Mouse (Mus musculus): ENCODE measurements around the gene Grem1.

The Grem1 gene

DNA sequence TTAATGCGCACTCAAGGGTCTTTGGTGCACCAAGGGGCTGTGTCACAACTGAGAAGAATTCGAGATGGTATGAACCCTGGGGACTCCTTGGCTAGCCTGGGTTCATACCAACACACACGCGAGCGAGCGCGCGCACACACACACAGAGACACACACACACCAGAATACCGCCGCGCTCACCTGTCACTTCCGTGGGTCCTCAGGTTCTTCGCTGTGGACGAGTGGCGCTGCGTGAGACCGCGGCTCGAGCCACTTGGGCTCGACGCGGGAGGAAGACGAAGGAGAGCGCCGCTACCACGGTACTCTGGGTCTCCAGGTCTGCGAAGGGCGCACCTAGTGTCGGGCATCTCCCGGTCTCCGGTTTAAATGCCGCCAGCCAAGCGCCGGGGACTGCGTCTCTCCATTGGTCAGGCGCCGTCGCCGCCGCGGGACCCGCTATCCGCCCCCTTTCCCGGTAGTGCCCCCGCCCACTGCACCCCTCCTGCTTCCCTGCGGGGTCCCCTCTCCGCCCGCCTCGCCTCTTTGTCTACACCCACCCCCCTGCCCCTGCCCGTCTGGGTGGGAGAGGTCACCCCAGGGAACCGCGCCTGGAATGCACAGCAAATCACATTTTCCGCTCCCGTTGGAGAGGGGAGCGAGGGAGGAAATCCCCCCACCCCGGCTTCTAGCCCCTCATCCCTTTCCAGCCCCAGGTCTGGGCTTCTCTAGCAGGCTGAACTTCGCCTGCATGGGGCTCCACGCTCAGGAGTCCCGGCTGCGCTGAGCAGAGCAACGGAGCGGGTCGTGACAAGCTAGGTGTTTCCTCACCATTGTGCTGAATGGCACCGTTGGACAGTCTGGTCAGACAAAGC, at the start of gene Grem1:
Grem1 (minus strand) TSS at position 336 of the 851 bp plus-strand sequence.
- DNase-seq = peak; percentile 8

- DNase-seq = peak; percentile 58
Measured at GRCm38 (mm10) chr2:113807640-113808039, 49.2 kb upstream of the Grem1 start.

DNA sequence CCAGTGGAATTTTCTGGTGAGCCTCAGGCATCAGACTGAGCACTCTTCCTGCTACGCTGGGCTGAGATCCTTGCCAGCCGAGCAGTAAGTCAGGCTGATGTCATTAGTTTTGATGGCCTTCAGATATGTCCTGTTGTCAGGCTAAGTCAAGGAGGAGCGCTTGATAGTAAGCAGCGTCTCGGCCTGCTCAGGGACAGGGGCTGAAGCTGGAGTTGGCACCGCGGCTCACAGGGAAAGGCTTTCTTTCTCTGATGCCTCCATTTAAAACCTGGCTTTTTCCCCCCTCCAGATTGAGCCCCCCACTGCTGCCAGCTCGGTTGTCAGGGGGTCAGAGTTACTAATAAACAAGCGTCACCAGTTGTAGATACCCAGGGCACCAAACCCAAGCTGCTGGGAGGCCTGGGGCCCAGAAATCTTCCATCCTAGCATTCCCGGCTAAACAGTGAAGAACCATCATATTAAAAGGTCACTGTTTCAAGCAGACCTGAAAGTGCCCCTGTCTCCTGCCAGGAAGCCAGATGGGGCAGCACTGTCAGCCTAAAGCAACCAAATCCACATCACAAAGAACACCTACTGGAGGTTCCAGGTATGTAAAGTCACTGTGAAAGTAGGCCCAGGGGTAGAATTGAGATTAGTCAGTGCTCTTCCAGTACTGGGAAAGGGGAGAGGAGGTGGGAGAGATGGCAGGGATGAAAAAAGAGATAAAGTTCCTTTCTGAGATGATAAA, 48.6 kb upstream of the Grem1 start:
- peak; percentile 50 for DNase-seq

GRCm38 (mm10) chr2:113805765-113806164, 47.3 kb upstream of the Grem1 start:
- no peak for DNase-seq

- peak; percentile 74 for DNase-seq
Measured at GRCm38 (mm10) chr2:113803753-113804152, 45.3 kb upstream of the Grem1 start.

GRCm38 (mm10) chr2:113800846-113801245, 42.4 kb upstream of the Grem1 start:
- no peak for DNase-seq

GRCm38 (mm10) chr2:113798605-113799004, 40.2 kb upstream of the Grem1 start:
- no peak for DNase-seq

- DNase-seq = no peak
Measured at GRCm38 (mm10) chr2:113795186-113795585, 36.7 kb upstream of the Grem1 start.

DNA sequence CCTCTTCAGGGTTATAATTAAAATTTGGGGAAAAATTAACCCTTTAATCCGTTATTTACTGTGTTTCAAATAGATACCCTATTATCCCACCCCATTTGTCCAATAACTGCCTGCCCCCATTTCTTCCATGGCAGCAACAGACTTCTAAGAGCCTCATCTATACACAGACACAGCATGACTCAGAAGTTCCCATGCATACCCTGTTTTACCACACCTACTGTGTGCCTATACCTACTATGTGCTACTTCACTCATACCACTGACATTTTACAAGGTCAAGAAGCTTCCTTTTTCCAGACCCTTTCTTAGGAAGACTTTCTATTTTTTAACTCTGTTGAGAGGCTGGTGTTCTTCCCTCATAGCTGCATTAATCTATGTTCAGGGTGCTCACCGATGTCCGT, 35.1 kb upstream of the Grem1 start:
- DNase-seq = no peak

DNA sequence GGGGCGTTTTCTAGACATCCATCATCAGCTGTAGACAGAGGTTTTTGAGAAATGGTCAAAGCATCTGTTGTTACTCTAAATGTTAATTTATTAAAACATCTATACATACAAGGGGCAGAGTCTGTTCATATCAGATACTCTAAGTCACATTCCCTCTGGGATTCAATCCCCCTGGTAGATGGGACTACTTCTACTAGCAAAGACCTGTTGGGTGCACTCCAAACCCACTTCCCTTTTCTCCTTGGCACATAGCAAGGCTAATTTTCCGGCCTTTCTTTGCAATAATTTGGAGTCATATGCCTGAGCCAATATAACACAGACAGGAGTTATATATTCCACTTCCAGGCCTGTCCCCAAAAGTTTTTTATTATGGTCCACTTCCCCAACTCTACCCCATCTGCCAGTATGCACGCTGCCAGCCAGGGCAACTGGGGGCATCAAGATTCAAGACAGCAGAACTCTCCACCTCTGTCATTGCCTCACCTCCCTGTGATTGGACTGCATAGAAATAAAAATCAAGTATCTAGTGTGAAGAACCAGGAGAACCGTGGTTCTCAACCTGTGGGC, 30.5 kb upstream of the Grem1 start:
- no peak for DNase-seq

DNA sequence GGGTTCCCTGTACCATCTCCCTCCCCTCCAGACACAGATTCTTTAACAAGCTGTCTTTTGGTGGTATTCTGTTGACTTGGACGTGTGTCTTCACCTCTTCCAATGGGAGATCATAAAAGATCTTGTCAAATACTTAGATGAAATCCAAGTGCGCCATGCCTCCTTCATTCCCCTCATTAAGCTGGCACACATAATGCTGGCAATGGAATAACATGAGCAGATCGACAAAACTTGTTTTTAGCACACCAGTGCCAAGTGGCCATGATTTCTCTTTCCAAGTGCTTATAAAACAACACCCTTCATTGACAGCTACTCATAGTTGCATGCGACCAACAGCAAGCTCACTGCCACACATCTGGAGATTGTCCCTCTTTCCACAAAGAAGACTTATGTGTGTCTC, 29.4 kb upstream of the Grem1 start:
- DNase-seq = no peak

DNA sequence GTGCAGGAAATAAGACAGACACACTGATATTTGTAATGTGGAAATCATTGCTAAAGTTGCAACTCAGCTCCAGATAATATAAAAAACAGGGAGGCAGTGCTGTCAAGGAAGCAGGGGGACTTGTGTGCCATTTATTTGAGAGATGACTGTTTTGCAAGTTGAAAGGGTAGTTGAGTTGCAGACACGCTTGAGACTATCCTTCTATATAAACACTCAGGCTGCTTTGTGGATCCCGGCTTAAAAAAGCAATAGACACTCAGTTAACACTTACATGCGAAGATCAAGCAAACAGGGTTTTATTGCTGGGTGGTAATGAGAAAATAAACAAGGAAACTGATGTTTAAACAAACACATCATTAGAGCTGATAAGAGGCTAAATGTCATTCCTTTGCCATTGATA, 26.4 kb upstream of the Grem1 start:
- no peak for DNase-seq

DNA sequence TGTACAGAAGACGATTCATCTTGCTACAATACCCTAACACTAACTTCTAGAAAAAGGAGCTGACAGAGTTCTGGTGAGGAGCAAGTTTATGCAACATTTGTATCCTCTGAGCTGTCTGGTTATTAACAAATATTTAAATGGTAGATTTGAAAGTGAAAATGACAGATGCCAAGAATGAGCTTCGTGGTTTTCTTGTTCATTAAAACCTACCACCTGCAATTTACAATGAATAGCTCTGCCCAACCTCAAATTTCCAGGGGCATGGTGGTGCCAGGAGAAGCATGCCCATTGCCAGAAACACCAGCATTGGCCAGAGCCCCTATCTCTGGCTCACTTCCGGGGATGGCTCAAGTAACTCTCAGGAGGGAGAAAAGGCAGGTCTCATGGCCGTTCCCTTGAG, 23.1 kb upstream of the Grem1 start:
- no peak for DNase-seq

DNA sequence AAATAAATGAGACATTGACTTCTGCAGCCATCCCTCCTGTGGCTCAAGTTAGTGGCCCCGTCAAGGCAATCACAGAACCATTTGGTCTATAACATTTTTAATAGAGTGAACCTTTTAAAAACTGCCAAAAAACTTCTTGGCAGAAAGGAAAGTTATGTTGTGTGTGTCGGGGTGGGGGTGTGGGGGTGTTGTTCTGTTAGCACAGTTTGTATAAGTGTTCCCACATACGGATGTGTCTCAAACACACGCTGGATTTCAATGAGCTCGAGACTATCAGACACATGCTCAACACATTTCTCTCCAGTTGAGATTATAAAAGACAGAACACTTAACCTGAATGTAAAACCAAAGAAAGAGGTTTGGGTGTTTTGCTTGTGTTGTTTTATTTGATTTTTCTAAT, 22.7 kb upstream of the Grem1 start:
- DNase-seq = no peak

- no peak for DNase-seq
Measured at GRCm38 (mm10) chr2:113779336-113779735, 20.9 kb upstream of the Grem1 start.

DNA sequence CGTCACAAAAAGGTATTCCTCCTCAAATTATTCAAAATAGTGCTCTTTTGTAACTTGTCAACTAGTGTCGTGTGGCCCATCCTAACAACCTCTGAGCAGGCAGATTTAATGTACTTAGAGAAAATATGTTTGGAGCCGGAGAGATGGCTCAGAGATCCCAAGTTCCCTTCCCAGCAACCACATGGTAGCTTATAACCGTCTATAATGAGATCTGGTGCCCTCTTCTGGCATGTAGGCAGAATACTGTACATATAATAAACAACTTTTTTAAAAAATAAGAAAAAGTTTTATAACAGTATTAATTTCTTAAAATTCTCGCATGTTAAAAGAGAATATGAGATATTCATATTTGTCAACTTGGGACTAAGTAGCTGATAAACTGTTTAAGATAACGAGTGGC, 19.6 kb upstream of the Grem1 start:
- DNase-seq = no peak

- no peak for DNase-seq
Measured at GRCm38 (mm10) chr2:113776297-113776696, 17.9 kb upstream of the Grem1 start.

DNA sequence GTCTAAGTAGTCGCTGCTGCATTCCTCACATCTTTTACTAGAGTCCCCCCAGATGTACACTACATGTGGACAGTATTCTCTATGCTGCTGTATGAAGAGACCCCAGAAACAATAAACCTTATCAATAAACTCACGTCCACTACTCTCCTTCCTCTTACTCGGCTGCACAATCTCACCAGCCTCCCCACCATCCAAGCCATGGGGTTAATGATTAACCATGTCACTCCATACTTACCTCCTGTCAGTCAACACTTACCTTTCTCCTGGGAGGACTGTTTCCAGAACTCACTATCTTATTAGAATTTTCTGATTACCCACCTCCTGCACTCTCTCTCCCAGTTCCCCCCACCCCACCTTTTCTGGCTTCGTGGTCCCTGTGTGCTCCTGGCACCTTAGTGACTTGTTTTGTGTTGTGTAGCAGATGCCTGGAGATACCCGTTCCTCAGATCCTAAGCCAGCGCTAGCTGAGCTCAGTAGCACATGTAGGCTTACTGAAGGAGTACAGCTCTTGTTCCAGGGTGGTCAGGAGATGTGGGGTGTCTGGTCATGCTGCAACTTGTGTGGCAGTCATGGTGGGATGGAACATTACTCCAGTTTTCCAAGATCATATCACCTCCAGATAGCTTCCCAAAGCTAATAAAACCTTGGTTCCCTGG, 15.8 kb upstream of the Grem1 start:
- DNase-seq = no peak

GRCm38 (mm10) chr2:113768541-113769303, 10.3 kb upstream of the Grem1 start:
- no peak for DNase-seq

DNA sequence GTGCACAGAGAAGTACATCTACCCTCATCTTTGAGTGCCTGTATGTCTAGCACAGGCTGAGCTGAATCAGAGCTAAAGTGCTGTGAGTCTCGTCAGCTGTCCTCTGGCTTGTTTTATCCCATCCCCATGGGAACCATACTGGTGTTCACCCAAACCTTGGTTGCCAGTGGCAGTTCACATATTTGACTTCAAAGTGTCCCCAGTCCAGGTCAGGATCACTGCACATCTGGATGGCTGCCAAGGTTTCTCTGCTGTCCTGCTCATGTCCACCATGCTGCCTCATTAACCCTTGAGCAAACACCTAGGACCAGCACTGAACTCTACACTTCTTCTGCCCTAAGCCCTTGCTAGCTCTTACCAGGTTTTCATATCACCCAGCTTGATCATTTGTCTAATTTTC, 7.4 kb upstream of the Grem1 start:
- DNase-seq = no peak

DNA sequence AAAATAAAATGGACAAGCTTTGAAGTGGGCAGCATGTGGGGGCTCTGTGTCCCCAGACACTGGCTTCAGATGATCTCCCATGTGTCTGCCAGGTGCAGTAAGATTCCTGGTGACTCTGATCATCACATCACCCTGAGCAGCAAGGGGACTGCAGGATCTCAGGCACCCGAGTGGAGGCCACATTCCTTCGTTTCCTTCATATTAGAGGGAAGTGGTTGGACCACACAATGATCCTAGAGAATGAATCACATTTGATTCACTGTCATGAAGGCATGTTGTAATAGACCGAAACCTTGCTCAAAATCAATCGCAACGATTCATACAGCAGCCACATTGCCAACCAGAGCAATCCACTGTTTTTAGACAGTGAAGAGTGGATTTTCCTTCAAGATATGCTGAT, 6.5 kb upstream of the Grem1 start:
- no peak for DNase-seq

- no peak for DNase-seq
Measured at GRCm38 (mm10) chr2:113757525-113758310, 728 bp downstream of the Grem1 start.

Data from cerebellum, adult 11-12 months (tissue).